Comparison of ENCODE assay signal across 11 mouse cellular contexts in genomic region chr5:101658984-101659290, GRCm38 (mm10). TPM values are rescaled to one million over a fixed set of nuclear protein-coding genes. Genes with fewer than 3 reads are reported as not detected.
DNase-seq lines count a peak whose midpoint lies in the region; ATAC-seq and TF ChIP-seq lines count a peak whose summit lies in the region.
"Had no signal": no experiment of that assay in that cellular context is flagged by ENCODE, and none has a peak within 500 bp of the region (broad histone marks: within the 10 kb centered on the region; RNA-seq: fewer than 3 reads in every experiment).

No protein-coding gene starts in this region.

- H3K27me3 ChIP-seq in heart, embryonic 10.5 days (ENCODE audit: insufficient read depth, poor library complexity, severe bottlenecking): peaks cover 92% of the 10 kb centered on the region
- H3K27me3 ChIP-seq in limb, embryonic 12.5 days: peaks cover 90% of the 10 kb centered on the region
- peaks cover 28% of the 10 kb centered on the region; the same call in 1 of the 2 replicates for H3K27me3 ChIP-seq in stomach, postnatal 0 days (ENCODE audit: control insufficient read depth, insufficient read depth, low read length)

- peak overlapping the region; percentile 45 for H3K4me2 ChIP-seq in limb, embryonic 12.5 days
- H3K4me2 ChIP-seq in stomach, postnatal 0 days (replicated peaks; ENCODE audit: low read depth): no peak overlapping the region
- H3K4me2 ChIP-seq: liver, embryonic 15.5 days had no signal

- H3K4me3 ChIP-seq in heart, embryonic 10.5 days: peak overlapping the region; percentile 40
- peak overlapping the region; percentile 30; the same call in 1 of the 2 replicates for H3K4me3 ChIP-seq in limb, embryonic 12.5 days (replicated peaks)
- H3K4me3 ChIP-seq in stomach, postnatal 0 days (ENCODE audit: low read depth, low read length): 0 out of 2 replicates have a peak overlapping the region, but pooled peaks have one; percentile 8
- H3K4me3 ChIP-seq: liver, embryonic 15.5 days had no signal

- DNase-seq in heart, embryonic 10.5 days (ENCODE audit: low spot score): no peak
- no peak for DNase-seq in heart, adult 9 months (ENCODE audit: low spot score in 2 of 2)
- DNase-seq in right cerebral cortex, postnatal 25 days: peak; percentile 10
- no peak for DNase-seq in right cerebral cortex, postnatal 4 days
- DNase-seq in stomach, postnatal 0 days (ENCODE audit: low spot score): no peak
- DNase-seq in left cerebral cortex, postnatal 25 days (ENCODE audit: low spot score in 2 of 2): no peak
- no peak for DNase-seq in gastrocnemius, adult 18-20 months (ENCODE audit: low spot score)
- DNase-seq: thymus, adult 18-20 months had no signal

- TF ChIP-seq CTCF in stomach, postnatal 0 days (IDR thresholded peaks at IDR 0.05; ENCODE audit: low read depth): no peak

- no peak overlapping the region for H3K9ac ChIP-seq in limb, embryonic 12.5 days (replicated peaks)
- H3K9ac ChIP-seq in stomach, postnatal 0 days (ENCODE audit: low read length): no peak overlapping the region
- H3K9ac ChIP-seq: liver, embryonic 15.5 days had no signal

- no peak for ATAC-seq in limb, embryonic 12.5 days (ENCODE audit: insufficient number of reproducible peaks, insufficient read depth, low FRiP score, low TSS enrichment, low read depth)
- no peak for ATAC-seq in stomach, postnatal 0 days (ENCODE audit: low FRiP score, low TSS enrichment)

- WGBS in heart, embryonic 10.5 days: under 1% methylated on average over 23 of the region's 23 CpGs
- WGBS in limb, embryonic 12.5 days: 1% methylated on average over 23 of the region's 23 CpGs
- 8% methylated on average over 23 of the region's 23 CpGs for WGBS in stomach, postnatal 0 days

- TF ChIP-seq EP300 in stomach, postnatal 0 days (optimal IDR thresholded peaks at IDR 0.05): no peak

- H3K27ac ChIP-seq in heart, embryonic 10.5 days: no peak overlapping the region
- H3K27ac ChIP-seq in limb, embryonic 12.5 days: no peak overlapping the region
- H3K27ac ChIP-seq in stomach, postnatal 0 days (replicated peaks): no peak overlapping the region
- H3K27ac ChIP-seq: liver, embryonic 15.5 days had no signal

- H3K9me3 ChIP-seq in heart, embryonic 10.5 days: no peaks in the 10 kb centered on the region
- no peaks in the 10 kb centered on the region for H3K9me3 ChIP-seq in limb, embryonic 12.5 days
- H3K9me3 ChIP-seq in stomach, postnatal 0 days (ENCODE audit: control insufficient read depth, low read length): no peaks in the 10 kb centered on the region
- H3K9me3 ChIP-seq: liver, embryonic 15.5 days had no signal

- no peaks in the 10 kb centered on the region for H3K36me3 ChIP-seq in heart, embryonic 10.5 days
- H3K36me3 ChIP-seq in limb, embryonic 12.5 days: no peaks in the 10 kb centered on the region
- no peaks in the 10 kb centered on the region for H3K36me3 ChIP-seq in stomach, postnatal 0 days (ENCODE audit: control insufficient read depth, insufficient read depth, low read length)
- H3K36me3 ChIP-seq: liver, embryonic 15.5 days had no signal

- H3K4me1 ChIP-seq in heart, embryonic 10.5 days: peaks cover 15% of the 10 kb centered on the region
- H3K4me1 ChIP-seq in limb, embryonic 12.5 days (replicated peaks): peaks cover 19% of the 10 kb centered on the region
- no peaks in the 10 kb centered on the region; the same call in 1 of the 2 replicates for H3K4me1 ChIP-seq in stomach, postnatal 0 days (replicated peaks; ENCODE audit: control insufficient read depth, insufficient read depth)

- intact Hi-C loops in left cerebral cortex, postnatal 25 days (cut with DNase I): no loop called here

RNA-seq across cellular contexts. Expression of gene Nkx6-1, which starts 5.9 kb away (rescaled TPM):
- polyA plus RNA-seq in heart, embryonic 10.5 days (2016; fragmentation: Nextera tagmentation; extraction: Ambion mirVana): 0.11 and 0.87 TPM in 2 replicates
- polyA plus RNA-seq in limb, embryonic 12.5 days (2016; fragmentation: Nextera tagmentation; extraction: Ambion mirVana): 0.13 TPM in 1 of 2 replicates, not detected in the other
- 1.6 and 2.8 TPM in 2 replicates for polyA plus RNA-seq in stomach, postnatal 0 days (2015; fragmentation: Nextera tagmentation; extraction: Ambion mirVana)
- total RNA-seq in left cerebral cortex, postnatal 25 days (2021): under 1 TPM; 0.21 TPM
- not detected for total RNA-seq in gastrocnemius, adult 18-20 months (2021)
- polyA plus RNA-seq: large intestine, adult 2 months; liver, embryonic 15.5 days had no signal
